Mouse (Mus musculus): ENCODE results near the gene C1qtnf1.
A peak's percentile ranks its signal among the peaks of the same experiment; 100 is the strongest.

DNA sequence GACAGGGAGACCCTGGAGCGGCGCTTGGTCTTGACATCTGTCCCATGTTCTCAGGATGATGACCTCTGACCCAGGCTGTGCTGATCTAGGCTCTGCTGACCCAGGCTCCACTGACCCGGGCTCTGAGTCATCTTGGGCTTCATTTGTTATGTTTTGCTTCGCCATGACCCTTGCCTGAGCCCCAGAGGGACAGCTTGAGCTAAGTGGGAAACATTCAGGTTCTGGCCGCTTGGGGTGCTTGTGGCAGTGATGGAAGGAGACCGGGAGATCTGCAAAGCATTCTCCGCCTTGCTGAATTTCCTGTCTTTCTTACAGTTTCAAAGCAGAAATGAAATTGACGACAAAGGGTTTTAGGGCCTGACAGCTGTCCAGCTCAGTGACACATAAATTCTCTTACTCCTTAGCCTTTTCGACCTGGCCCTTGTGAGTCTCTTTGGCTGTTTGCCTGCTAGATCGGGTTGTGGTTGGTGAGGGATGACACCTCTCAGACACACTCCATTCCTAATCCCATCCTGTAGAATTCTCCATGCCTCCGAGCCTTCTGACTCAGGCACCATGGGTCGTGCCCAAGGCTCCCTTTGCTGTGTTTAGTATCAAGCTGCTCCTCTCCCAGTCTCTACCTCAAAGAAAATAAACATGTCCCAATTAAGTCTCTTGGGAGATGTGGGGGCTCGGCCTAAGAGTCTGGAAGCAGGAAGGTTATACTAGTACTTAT is 3.2 kb upstream of the C1qtnf1 start:
- TF ChIP-seq CTCF (IDR thresholded peaks at IDR 0.05; ENCODE audit: low read depth) (peak; percentile 21), EP300 (IDR thresholded peaks at IDR 0.05; ENCODE audit: low read depth) (no peak)

Data from liver, postnatal 0 days (tissue).